Mouse (Mus musculus) cerebellum, adult 2 months (tissue): ENCODE data around the gene Mtrf1l. TPM values are rescaled to one million over a fixed set of nuclear protein-coding genes. Genes with fewer than 3 reads are reported as not detected.

ENCODE experiments used
- DNase-seq, 2 experiments: peaks; one replicate each; pipeline ENCODE4 v3.0.0; 2021
- H3K27ac ChIP-seq: fragments of 200-500 bp; 2 replicates; pipeline ENCODE4 v1.5.1; 2012; ENCODE audit warnings: low read length, control low read depth, inconsistent platforms; ENCODE audit not compliant: insufficient read depth
- H3K27me3 ChIP-seq: fragments of 200-500 bp; 2 replicates; pipeline ENCODE4 v1.6.1; 2012; ENCODE audit warnings: inconsistent platforms, mild to moderate bottlenecking, low read length, moderate library complexity; ENCODE audit not compliant: control insufficient read depth, insufficient read depth
- H3K4me1 ChIP-seq: fragments of 200-500 bp; 2 replicates; pipeline ENCODE4 v1.6.1; 2011; ENCODE audit warnings: low read length; ENCODE audit not compliant: control insufficient read depth, insufficient read depth
- H3K4me3 ChIP-seq: fragments of 200-500 bp; replicated peaks from 2 replicates; pipeline ENCODE3; 2011; ENCODE audit warnings: mild to moderate bottlenecking, low read depth, low read length, control low read depth; ENCODE audit not compliant: insufficient read depth
- CTCF ChIP-seq: fragments of 200-500 bp; IDR thresholded peaks from 2 replicates; pipeline ENCODE4 v1.5.1; 2011; ENCODE audit warnings: low read depth, mild to moderate bottlenecking, control low read depth, low read length, moderate library complexity, borderline replicate concordance; ENCODE audit not compliant: insufficient read depth
- POLR2A ChIP-seq: fragments of 200-500 bp; IDR thresholded peaks from 2 replicates; pipeline ENCODE4 v1.6.1; 2011; ENCODE audit warnings: low read length, control low read depth, borderline replicate concordance; ENCODE audit not compliant: insufficient read depth
- WGBS: fragments of 180-500 bp; shearing (Covaris S2); methylation state at CpG from one replicate; pipeline ENCODE4 v1.1.7; 2018; 5-methylcytosine and 5-hydroxymethylcytosine counted together
- polyA plus RNA-seq: library from polyadenylated mRNA; depleted of rRNA; stranded (reverse); fragments of >200 nt; gene quantifications from 2 replicates; pipeline ENCODE4 v1.2.3, GENCODE M21; 2012; rRNA removed

Mtrf1l gene
- polyA plus RNA-seq, 1 experiment: 7.0 TPM

- TF ChIP-seq CTCF (no peak), POLR2A (no peak)
- H3K27me3 ChIP-seq: no peaks in the 10 kb centered on the region
- H3K4me1 ChIP-seq: no peaks in the 10 kb centered on the region; the same call in none of the 2 replicates
- H3K4me3 ChIP-seq: peak overlapping the region; percentile 56
- H3K27ac ChIP-seq: no peak overlapping the region
- WGBS: 1% methylated on average over 24 of the region's 24 CpGs
- peak in 1 of 2 experiments; percentile 23 for DNase-seq
These were observed 19.0 kb downstream of the Mtrf1l start for GRCm38 (mm10) chr10:5804691-5805156.

- TF ChIP-seq POLR2A (no peak), CTCF (no peak)
- Histone ChIP-seq H3K27me3 (no peaks in the 10 kb centered on the region), H3K4me3 (no peak overlapping the region), H3K4me1 (no peaks in the 10 kb centered on the region; the same call in none of the 2 replicates), H3K27ac (no peak overlapping the region)
- no peak for DNase-seq
- 22% methylated on average over 1 of the region's 1 CpGs for WGBS
These were observed 20.0 kb downstream of the Mtrf1l start for GRCm38 (mm10) chr10:5803739-5804138.

GRCm38 (mm10) chr10:5802866-5803265 lies 20.8 kb downstream of the Mtrf1l start:
- WGBS: 21% methylated on average over 6 of the region's 6 CpGs
- Histone ChIP-seq H3K4me3 (no peak overlapping the region), H3K4me1 (no peaks in the 10 kb centered on the region; the same call in none of the 2 replicates), H3K27ac (no peak overlapping the region), H3K27me3 (no peaks in the 10 kb centered on the region)
- TF ChIP-seq POLR2A (no peak), CTCF (no peak)
- no peak for DNase-seq

GRCm38 (mm10) chr10:5800490-5800889 lies 23.2 kb downstream of the Mtrf1l start:
- Histone ChIP-seq H3K27ac (no peak overlapping the region), H3K4me3 (no peak overlapping the region), H3K27me3 (no peaks in the 10 kb centered on the region), H3K4me1 (no peaks in the 10 kb centered on the region; the same call in 1 of the 2 replicates)
- no peak for DNase-seq
- 93% methylated on average over 1 of the region's 1 CpGs for WGBS
- TF ChIP-seq CTCF: no peak; the same call in 1 of the 2 replicates
- TF ChIP-seq POLR2A: no peak

DNA sequence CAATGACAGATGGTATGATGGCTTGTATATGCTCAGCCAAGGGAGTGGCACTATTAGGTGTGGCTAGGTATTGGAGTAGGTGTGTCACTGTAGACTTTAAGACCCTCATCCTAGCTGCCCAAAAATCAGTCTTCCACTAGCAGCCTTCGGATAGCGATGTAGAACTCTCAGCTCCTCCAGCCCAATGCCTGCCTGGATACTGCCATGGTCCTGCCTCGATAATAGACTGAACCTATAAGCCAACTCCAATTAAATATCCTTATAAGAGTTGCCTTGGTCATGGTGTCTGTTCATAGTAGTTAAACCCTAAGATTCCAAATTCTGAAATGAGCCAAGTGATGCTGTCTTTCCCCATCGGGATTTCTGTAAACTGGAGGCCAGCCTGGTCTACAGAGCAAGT lies 25.6 kb downstream of the Mtrf1l start:
- Histone ChIP-seq H3K27me3 (no peaks in the 10 kb centered on the region), H3K4me1 (no peaks in the 10 kb centered on the region; the same call in 1 of the 2 replicates), H3K4me3 (no peak overlapping the region), H3K27ac (no peak overlapping the region)
- no peak for TF ChIP-seq POLR2A
- TF ChIP-seq CTCF: no peak
- DNase-seq: no peak
- WGBS: 89% methylated on average over 4 of the region's 4 CpGs

- Histone ChIP-seq H3K27ac (no peak overlapping the region), H3K4me1 (no peaks in the 10 kb centered on the region), H3K4me3 (no peak overlapping the region), H3K27me3 (no peaks in the 10 kb centered on the region)
- DNase-seq: peak; percentile 29 to 54
- WGBS: 20% methylated on average over 12 of the region's 12 CpGs
- TF ChIP-seq CTCF (peak; percentile 71), POLR2A (no peak)
These were observed 33.1 kb downstream of the Mtrf1l start for GRCm38 (mm10) chr10:5790657-5791056.

- Histone ChIP-seq H3K27ac (no peak overlapping the region), H3K4me3 (no peak overlapping the region), H3K4me1 (no peaks in the 10 kb centered on the region; the same call in 1 of the 2 replicates), H3K27me3 (no peaks in the 10 kb centered on the region)
- TF ChIP-seq CTCF (peak; percentile 63; the same call in 1 of the 2 replicates), POLR2A (no peak)
- 21% methylated on average over 4 of the region's 4 CpGs for WGBS
- DNase-seq: no peak
These were observed 36.8 kb downstream of the Mtrf1l start for GRCm38 (mm10) chr10:5786923-5787322.

Other genes with a start within 250 kb of the Mtrf1l start
- gene Myct1, start 230.1 kb downstream of the Mtrf1l start, polyA plus RNA-seq: 0.44 and 0.64 TPM in 2 replicates
- gene Vip, start 184.7 kb downstream of the Mtrf1l start, polyA plus RNA-seq: 1.9 and 3.7 TPM in 2 replicates
- gene Fbxo5, start 18.3 kb downstream of the Mtrf1l start, polyA plus RNA-seq: 3.8 and 5.0 TPM in 2 replicates
- 16.2 and 18.7 TPM in 2 replicates for gene Rgs17, start 98.5 kb upstream of the Mtrf1l start, polyA plus RNA-seq